In the genomic region with DNA sequence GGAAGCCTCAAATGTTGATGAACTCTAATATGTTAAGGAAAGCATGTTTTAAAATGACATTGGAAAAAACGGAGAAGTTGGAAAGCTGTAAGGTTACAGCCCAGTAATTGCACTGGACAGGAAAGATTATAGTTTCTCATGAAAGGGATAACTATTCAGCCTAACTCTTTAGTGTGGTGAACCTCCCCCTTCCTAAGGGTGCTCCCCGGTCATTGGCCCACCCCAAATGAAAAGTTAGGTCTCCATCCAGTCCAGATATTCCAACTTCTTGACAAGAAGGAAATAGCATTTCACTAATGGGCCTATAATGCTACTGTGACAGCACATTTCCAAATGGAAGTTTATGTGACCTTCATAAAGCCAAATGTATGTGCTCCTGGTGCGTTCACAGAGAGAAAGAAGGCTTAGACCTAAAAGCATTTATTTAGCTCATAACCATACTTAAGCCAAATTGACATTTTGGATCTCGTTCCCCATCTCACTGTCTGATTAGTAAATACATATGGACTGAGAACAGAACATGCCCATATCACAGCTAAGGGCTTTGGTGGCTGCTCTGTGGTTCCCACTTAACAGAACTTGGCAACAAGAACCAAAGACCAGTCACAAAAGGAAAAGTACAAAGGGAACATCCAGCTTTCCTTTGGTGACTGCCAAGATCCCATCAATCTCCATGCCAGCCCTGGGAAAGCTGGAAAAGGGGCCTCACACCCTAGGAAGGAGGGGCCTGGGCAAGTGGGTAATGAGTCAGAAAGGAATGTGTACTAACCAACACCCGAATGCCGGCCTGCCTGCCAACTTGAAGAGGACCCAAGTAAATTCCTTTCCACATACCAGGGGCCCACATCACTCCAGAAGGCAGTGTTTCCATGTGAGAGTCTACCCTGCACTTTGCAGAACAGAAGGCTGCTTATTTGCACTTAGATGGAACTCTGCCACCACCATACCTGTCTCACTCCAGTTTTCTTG, we compare ENCODE assay signal across 9 mouse cellular contexts.
DNase-seq lines count a peak whose midpoint lies in the region; ATAC-seq and TF ChIP-seq lines count a peak whose summit lies in the region.
"Had no signal": no experiment of that assay in that cellular context is flagged by ENCODE, and none has a peak within 500 bp of the region (broad histone marks: within the 10 kb centered on the region; RNA-seq: fewer than 3 reads in every experiment).

No protein-coding gene starts in this region.

- no peaks in the 10 kb centered on the region for H3K27me3 ChIP-seq in forebrain, embryonic 14.5 days (replicated peaks; ENCODE audit: control insufficient read depth, insufficient read depth, low read length)
- no peaks in the 10 kb centered on the region for H3K27me3 ChIP-seq in limb, embryonic 14.5 days (ENCODE audit: control insufficient read depth, insufficient read depth, low read length)

- H3K9ac ChIP-seq in forebrain, embryonic 14.5 days (ENCODE audit: low read length), result no peak overlapping the region
- no peak overlapping the region for H3K9ac ChIP-seq in limb, embryonic 14.5 days (ENCODE audit: low read depth, low read length, severe bottlenecking)

- ATAC-seq in forebrain, embryonic 14.5 days, result peak; percentile 95
- peak; percentile 67 for ATAC-seq in limb, embryonic 14.5 days (ENCODE audit: low FRiP score, low read depth)
- no peak for ATAC-seq in megakaryocyte-erythroid progenitor cell, adult 5-6 weeks (replicated peaks; ENCODE audit: low FRiP score, low TSS enrichment, poor library complexity, severe bottlenecking)

- H3K4me2 ChIP-seq in forebrain, embryonic 14.5 days (ENCODE audit: low read length), result no peak overlapping the region
- no peak overlapping the region for H3K4me2 ChIP-seq in limb, embryonic 14.5 days (replicated peaks; ENCODE audit: low read depth, low read length, severe bottlenecking)

- no peaks in the 10 kb centered on the region for H3K4me1 ChIP-seq in forebrain, embryonic 14.5 days (ENCODE audit: control insufficient read depth, insufficient read depth, low read length)
- no peaks in the 10 kb centered on the region for H3K4me1 ChIP-seq in limb, embryonic 14.5 days (ENCODE audit: control insufficient read depth, insufficient read depth, low read length)

- no peak overlapping the region for H3K27ac ChIP-seq in forebrain, embryonic 14.5 days (ENCODE audit: low read depth, low read length)
- no peak overlapping the region for H3K27ac ChIP-seq in limb, embryonic 14.5 days (replicated peaks; ENCODE audit: low read depth, low read length)
- H3K27ac ChIP-seq: left cerebral cortex, adult 2 months had no signal

- DNase-seq in adrenal gland, adult (ENCODE audit: inconsistent age in 2 of 2, low spot score in 1 of 2), result peak; percentile 61 to 78
- no peak for DNase-seq in adrenal gland, postnatal 4 days (ENCODE audit: low spot score in 2 of 2)
- peak; percentile 35 for DNase-seq in ZHBTc4 (ENCODE audit: low read depth, low spot score)
- DNase-seq in forebrain, embryonic 14.5 days (ENCODE audit: low spot score), result peak; percentile 89
- DNase-seq in kidney, adult 11 months, result peak; percentile 90
- peak; percentile 40 for DNase-seq in limb, embryonic 14.5 days (ENCODE audit: low spot score)
- DNase-seq in retina, embryonic 14.5 days (ENCODE audit: low spot score), result peak; percentile 10

- no peaks in the 10 kb centered on the region for H3K9me3 ChIP-seq in forebrain, embryonic 14.5 days (replicated peaks; ENCODE audit: control insufficient read depth, low read length)
- no peaks in the 10 kb centered on the region for H3K9me3 ChIP-seq in limb, embryonic 14.5 days (ENCODE audit: control insufficient read depth, low read length)

- TF ChIP-seq POLR2A in limb, embryonic 14.5 days (IDR thresholded peaks at IDR 0.05; ENCODE audit: borderline replicate concordance, extremely low read depth, insufficient read depth, insufficient read length), result no peak

- no peaks in the 10 kb centered on the region for H3K36me3 ChIP-seq in forebrain, embryonic 14.5 days (ENCODE audit: control insufficient read depth, insufficient read depth, low read length)
- H3K36me3 ChIP-seq in limb, embryonic 14.5 days (ENCODE audit: control insufficient read depth, insufficient read depth, low read length), result no peaks in the 10 kb centered on the region

- no peak overlapping the region for H3K4me3 ChIP-seq in forebrain, embryonic 14.5 days (ENCODE audit: low read depth, low read length)
- no peak overlapping the region for H3K4me3 ChIP-seq in limb, embryonic 14.5 days (replicated peaks; ENCODE audit: low read length)
- H3K4me3 ChIP-seq: left cerebral cortex, adult 2 months had no signal

- WGBS in forebrain, embryonic 14.5 days, result 46% methylated on average over 6 of the region's 6 CpGs
- WGBS in limb, embryonic 14.5 days, result 57% methylated on average over 6 of the region's 6 CpGs

Comparison
In these comparisons a context has a peak if more than half of its experiments do, and no peak if none do; other contexts are left out.
1. DNase-seq: peak in adrenal gland, adult (2 of 2), ZHBTc4 (single experiment), forebrain, embryonic 14.5 days (single experiment), kidney, adult 11 months (single experiment), limb, embryonic 14.5 days (single experiment) and retina, embryonic 14.5 days (single experiment); none in adrenal gland, postnatal 4 days (0 of 2).